Mouse (Mus musculus) midbrain, postnatal 0 days (tissue): ENCODE data around the gene Rpl19. TPM values are rescaled to one million over a fixed set of nuclear protein-coding genes. Genes with fewer than 3 reads are reported as not detected.

Source experiments
- ATAC-seq: fragments of 200-750 bp; cut with Nextera tagmentation; 2 replicates; pipeline ENCODE4 v1.8.0; 2017; ENCODE audit warnings: moderate number of reproducible peaks, mild to moderate bottlenecking, moderate TSS enrichment, moderate library complexity; ENCODE audit not compliant: low FRiP score
- DNase-seq: peaks from one replicate; pipeline ENCODE4 v3.0.0-alpha.2; 2015; ENCODE audit warnings: low spot score
- H3K27ac ChIP-seq: fragments of 300-500 bp; sonication (generic); 2 replicates; pipeline ENCODE4 v1.5.1; 2014; ENCODE audit warnings: low read depth, mild to moderate bottlenecking, low read length, mixed read lengths
- H3K27me3 ChIP-seq: fragments of 300-500 bp; sonication (generic); 2 replicates; pipeline ENCODE4 v1.6.1; 2014; ENCODE audit warnings: low read length, control low read depth, mixed read lengths; ENCODE audit not compliant: insufficient read depth
- H3K36me3 ChIP-seq: fragments of 300-500 bp; sonication (generic); 2 replicates; pipeline ENCODE4 v1.6.1; 2014; ENCODE audit warnings: low read length, control low read depth, mixed read lengths; ENCODE audit not compliant: insufficient read depth
- H3K4me1 ChIP-seq: fragments of 300-500 bp; sonication (generic); 2 replicates; pipeline ENCODE4 v1.6.1; 2014; ENCODE audit warnings: mild to moderate bottlenecking, control low read depth, antibody characterized with exemption, low read length, mixed read lengths; ENCODE audit not compliant: insufficient read depth
- H3K4me2 ChIP-seq: fragments of 300-500 bp; sonication (generic); 2 replicates; pipeline ENCODE4 v1.6.1; 2014; ENCODE audit warnings: low read depth, mild to moderate bottlenecking, low read length, mixed read lengths; ENCODE audit not compliant: poor library complexity, severe bottlenecking
- H3K4me3 ChIP-seq: fragments of 300-500 bp; sonication (generic); 2 replicates; pipeline ENCODE4 v1.5.1; 2014; ENCODE audit warnings: low read depth, mild to moderate bottlenecking, low read length, moderate library complexity
- H3K9ac ChIP-seq: fragments of 300-500 bp; sonication (generic); replicated peaks from 2 replicates; pipeline ENCODE4 v1.6.1; 2014; ENCODE audit warnings: mild to moderate bottlenecking, low read length, moderate library complexity, mixed read lengths; ENCODE audit not compliant: poor library complexity, severe bottlenecking
- H3K9me3 ChIP-seq: fragments of 300-500 bp; sonication (generic); 2 replicates; pipeline ENCODE4 v1.6.1; 2016; ENCODE audit warnings: low read length, control low read depth
- CTCF ChIP-seq: IDR thresholded peaks from 2 replicates; pipeline ENCODE4 v1.5.1; 2016; ENCODE audit warnings: antibody characterized with exemption, mild to moderate bottlenecking
- WGBS: fragments of 180-500 bp; shearing (Covaris S2); extraction: QIAGEN DNeasy Blood & Tissue Kit; methylation state at CpG from one replicate; pipeline ENCODE4 v1.1.7; 2014; 5-methylcytosine and 5-hydroxymethylcytosine counted together
- polyA plus RNA-seq: library from polyadenylated mRNA; unstranded; fragments of >200 nt; fragmentation: Nextera tagmentation; extraction: Ambion mirVana; gene quantifications from 2 replicates; pipeline ENCODE4 v1.2.1, GENCODE M21; 2015
- total RNA-seq: library from RNA; depleted of rRNA; stranded (reverse); fragments of >200 nt; gene quantifications from 2 replicates; pipeline ENCODE4 v1.2.3, GENCODE M21; 2014

Rpl19 gene
- total and polyA plus RNA-seq, 2 experiments from 2014 or later = 591 to 686 TPM

GRCm38 (mm10) chr11:98052989-98053834, 26.7 kb downstream of the Rpl19 start, which contains the start of gene Stac2:
Gene Stac2, minus strand, starts transcription at chr11:98053462.
- H3K27ac ChIP-seq = no peak within 1 kb of the TSS
- WGBS = 1% methylated on average over 37 of the region's 48 CpGs
- peak; percentile 77 for DNase-seq
- peak within 1 kb of the TSS; percentile 49 for H3K4me3 ChIP-seq
- H3K4me2 ChIP-seq = peak within 1 kb of the TSS; percentile 64
- H3K27me3 ChIP-seq = peaks cover 25% of the 10 kb centered on the region
- peak within 1 kb of the TSS; percentile 52 for H3K9ac ChIP-seq
- TF ChIP-seq CTCF = no peak
- peak; percentile 35; the same call in 1 of the 2 replicates for ATAC-seq
- H3K36me3 ChIP-seq = no peaks in the 10 kb centered on the region
- H3K9me3 ChIP-seq = no peaks in the 10 kb centered on the region
- no peaks in the 10 kb centered on the region; the same call in 1 of the 2 replicates for H3K4me1 ChIP-seq

- Histone ChIP-seq H3K4me2 (no peak overlapping the region), H3K4me3 (no peak overlapping the region), H3K9ac (no peak overlapping the region), H3K36me3 (no peaks in the 10 kb centered on the region), H3K27ac (no peak overlapping the region), H3K27me3 (0 out of 2 replicates have a peak, but pooled peaks cover 6% of the 10 kb centered on the region), H3K9me3 (no peaks in the 10 kb centered on the region), H3K4me1 (no peaks in the 10 kb centered on the region)
- ATAC-seq = no peak
- no peak for DNase-seq
- TF ChIP-seq CTCF = no peak
- WGBS = 33% methylated on average over 9 of the region's 9 CpGs
These were observed 31.0 kb downstream of the Rpl19 start for GRCm38 (mm10) chr11:98057466-98057865.

GRCm38 (mm10) chr11:98057998-98058397, 31.5 kb downstream of the Rpl19 start:
- no peak overlapping the region for H3K4me2 ChIP-seq
- ATAC-seq (no peak), DNase-seq (no peak)
- H3K9ac ChIP-seq = no peak overlapping the region
- 0 out of 2 replicates have a peak, but pooled peaks cover 1% of the 10 kb centered on the region for H3K27me3 ChIP-seq
- H3K36me3 ChIP-seq = no peaks in the 10 kb centered on the region
- H3K9me3 ChIP-seq = no peaks in the 10 kb centered on the region
- no peak for TF ChIP-seq CTCF
- no peak overlapping the region for H3K4me3 ChIP-seq
- 82% methylated on average over 5 of the region's 5 CpGs for WGBS
- H3K27ac ChIP-seq = no peak overlapping the region
- H3K4me1 ChIP-seq = no peaks in the 10 kb centered on the region

GRCm38 (mm10) chr11:98059662-98060061, 33.2 kb downstream of the Rpl19 start:
- Histone ChIP-seq H3K9me3 (no peaks in the 10 kb centered on the region), H3K9ac (peak overlapping the region; percentile 19; the same call in 1 of the 2 replicates), H3K4me1 (no peaks in the 10 kb centered on the region), H3K4me3 (no peak overlapping the region), H3K27me3 (no peaks in the 10 kb centered on the region), H3K27ac (no peak overlapping the region), H3K4me2 (no peak overlapping the region), H3K36me3 (no peaks in the 10 kb centered on the region)
- ATAC-seq (no peak), DNase-seq (no peak)
- 47% methylated on average over 7 of the region's 7 CpGs for WGBS
- no peak for TF ChIP-seq CTCF

GRCm38 (mm10) chr11:98060104-98060692, 33.7 kb downstream of the Rpl19 start:
- 74% methylated on average over 5 of the region's 5 CpGs for WGBS
- Histone ChIP-seq H3K27ac (no peak overlapping the region), H3K27me3 (no peaks in the 10 kb centered on the region), H3K9ac (peak overlapping the region; percentile 19; the same call in 1 of the 2 replicates), H3K4me3 (no peak overlapping the region), H3K36me3 (no peaks in the 10 kb centered on the region), H3K4me2 (no peak overlapping the region), H3K9me3 (no peaks in the 10 kb centered on the region), H3K4me1 (no peaks in the 10 kb centered on the region)
- ATAC-seq = no peak
- DNase-seq = no peak
- no peak for TF ChIP-seq CTCF

GRCm38 (mm10) chr11:98061441-98061840, 34.9 kb downstream of the Rpl19 start:
- Histone ChIP-seq H3K9me3 (no peaks in the 10 kb centered on the region), H3K9ac (no peak overlapping the region), H3K4me1 (no peaks in the 10 kb centered on the region), H3K4me2 (no peak overlapping the region), H3K4me3 (no peak overlapping the region), H3K27me3 (no peaks in the 10 kb centered on the region), H3K36me3 (no peaks in the 10 kb centered on the region), H3K27ac (no peak overlapping the region)
- TF ChIP-seq CTCF = no peak
- 70% methylated on average over 3 of the region's 3 CpGs for WGBS
- DNase-seq (no peak), ATAC-seq (no peak)
